In genomic region chr5:105346463-105346862, GRCm38 (mm10) we compare ENCODE assay signal across 12 mouse cellular contexts. TPM values are rescaled to one million over a fixed set of nuclear protein-coding genes. Genes with fewer than 3 reads are reported as not detected.
DNase-seq lines count a peak whose midpoint lies in the region; ATAC-seq lines count a peak whose summit lies in the region.
"Had no signal": no experiment of that assay in that cellular context is flagged by ENCODE, and none has a peak within 500 bp of the region (broad histone marks: within the 10 kb centered on the region; RNA-seq: fewer than 3 reads in every experiment).

No protein-coding gene starts in this region.

- H3K4me1 ChIP-seq in intestine, embryonic 15.5 days (replicated peaks) = no peaks in the 10 kb centered on the region
- no peaks in the 10 kb centered on the region for H3K4me1 ChIP-seq in midbrain, embryonic 11.5 days (ENCODE audit: control insufficient read depth, insufficient read depth, low read length)

- H3K4me2 ChIP-seq in intestine, embryonic 15.5 days (replicated peaks) = no peak overlapping the region
- no peak overlapping the region for H3K4me2 ChIP-seq in midbrain, embryonic 11.5 days

- H3K27me3 ChIP-seq in intestine, embryonic 15.5 days (replicated peaks) = no peaks in the 10 kb centered on the region
- H3K27me3 ChIP-seq in midbrain, embryonic 11.5 days (ENCODE audit: control insufficient read depth, insufficient read depth, low read length) = no peaks in the 10 kb centered on the region

- no peak overlapping the region for H3K9ac ChIP-seq in intestine, embryonic 15.5 days
- no peak overlapping the region for H3K9ac ChIP-seq in midbrain, embryonic 11.5 days (ENCODE audit: low read length)

- H3K36me3 ChIP-seq in intestine, embryonic 15.5 days = no peaks in the 10 kb centered on the region
- no peaks in the 10 kb centered on the region for H3K36me3 ChIP-seq in midbrain, embryonic 11.5 days (ENCODE audit: control insufficient read depth, insufficient read depth, low read length)

- no peak overlapping the region for H3K27ac ChIP-seq in intestine, embryonic 15.5 days
- no peak overlapping the region for H3K27ac ChIP-seq in midbrain, embryonic 11.5 days (ENCODE audit: low read depth, low read length)
- H3K27ac ChIP-seq: left cerebral cortex, adult 2 months had no signal

- 0 out of 2 replicates have a peak, but pooled peaks have one; percentile 28 for ATAC-seq in intestine, embryonic 15.5 days
- no peak for ATAC-seq in midbrain, embryonic 11.5 days (ENCODE audit: low FRiP score)
- ATAC-seq: midbrain, embryonic 16.5 days had no signal

- H3K4me3 ChIP-seq in intestine, embryonic 15.5 days (replicated peaks) = no peak overlapping the region
- no peak overlapping the region for H3K4me3 ChIP-seq in midbrain, embryonic 11.5 days (ENCODE audit: low read depth, low read length)
- H3K4me3 ChIP-seq: left cerebral cortex, adult 2 months had no signal

- H3K9me3 ChIP-seq in intestine, embryonic 15.5 days = no peaks in the 10 kb centered on the region
- no peaks in the 10 kb centered on the region for H3K9me3 ChIP-seq in midbrain, embryonic 11.5 days (ENCODE audit: control insufficient read depth, low read length)

- peak; percentile 12 to 24 for DNase-seq in heart, adult 18-20 months
- DNase-seq in heart, postnatal 36 days = no peak
- DNase-seq in CD4-positive, CD25-positive, alpha-beta regulatory T cell, adult 2 months (ENCODE audit: low read depth, low spot score) = peak; percentile 18
- DNase-seq in lung, postnatal 10 days = peak; percentile 36
- no peak for DNase-seq in midbrain, embryonic 11.5 days (ENCODE audit: low spot score, missing footprints)
- DNase-seq in MN1 (ENCODE audit: low spot score) = no peak
- DNase-seq in cerebellum, postnatal 4 days (ENCODE audit: low spot score in 2 of 2) = no peak
- DNase-seq: cerebellum, adult 2 months; kidney, adult 18-20 months had no signal

- intact Hi-C loops in heart, postnatal 36 days (cut with DNase I) = no loop called here

RNA-seq across cellular contexts. Expression of gene Gbp6, which starts 53.0 kb away (rescaled TPM):
- 10 to 100 TPM; 23.8 to 28.8 TPM for total RNA-seq in heart, adult 18-20 months (2021)
- total RNA-seq in heart, postnatal 36 days (2021) = 1 to 10 TPM; 7.9 to 8.8 TPM
- 1.2 and 1.9 TPM in 2 replicates for polyA plus RNA-seq in intestine, embryonic 15.5 days (2015; fragmentation: Nextera tagmentation; extraction: Ambion mirVana)
- polyA plus RNA-seq in midbrain, embryonic 11.5 days (2014; fragmentation: Nextera tagmentation; extraction: Ambion mirVana) = 0.51 TPM in 1 of 2 replicates, not detected in the other

RNA-seq across cellular contexts. Expression of gene Gm43302, which starts 53.0 kb away (rescaled TPM):
- total RNA-seq in heart, adult 18-20 months (2021) = not detected
- under 1 TPM in 1 of 2 experiments, not detected in 1; 0.49 TPM for total RNA-seq in heart, postnatal 36 days (2021)
- 0.08 TPM in 1 of 2 replicates, not detected in the other for polyA plus RNA-seq in intestine, embryonic 15.5 days (2015; fragmentation: Nextera tagmentation; extraction: Ambion mirVana)
- polyA plus RNA-seq in midbrain, embryonic 11.5 days (2014; fragmentation: Nextera tagmentation; extraction: Ambion mirVana) = not detected in 2 replicates
- total RNA-seq: left cerebral cortex, adult 2 months had no signal

Comparison
In these comparisons a context has a peak if more than half of its experiments do, and no peak if none do; other contexts are left out.
1. DNase-seq: peak in heart, adult 18-20 months (2 of 2), CD4-positive, CD25-positive, alpha-beta regulatory T cell, adult 2 months (single experiment) and lung, postnatal 10 days (single experiment); none in heart, postnatal 36 days (0 of 2), midbrain, embryonic 11.5 days (single experiment), MN1 (single experiment) and cerebellum, postnatal 4 days (0 of 2).